Mouse (Mus musculus) cerebellum, adult (tissue): Measurements from ENCODE around the gene Ddrgk1.

Experiments
- ATAC-seq: cut with Nextera tagmentation; 2 replicates; pipeline ENCODE4 v1.9.2; 2017; ENCODE audit warnings: mild to moderate bottlenecking, moderate library complexity, mixed read lengths; ENCODE audit not compliant: insufficient number of reproducible peaks, low FRiP score, low TSS enrichment

The Ddrgk1 gene

DNA sequence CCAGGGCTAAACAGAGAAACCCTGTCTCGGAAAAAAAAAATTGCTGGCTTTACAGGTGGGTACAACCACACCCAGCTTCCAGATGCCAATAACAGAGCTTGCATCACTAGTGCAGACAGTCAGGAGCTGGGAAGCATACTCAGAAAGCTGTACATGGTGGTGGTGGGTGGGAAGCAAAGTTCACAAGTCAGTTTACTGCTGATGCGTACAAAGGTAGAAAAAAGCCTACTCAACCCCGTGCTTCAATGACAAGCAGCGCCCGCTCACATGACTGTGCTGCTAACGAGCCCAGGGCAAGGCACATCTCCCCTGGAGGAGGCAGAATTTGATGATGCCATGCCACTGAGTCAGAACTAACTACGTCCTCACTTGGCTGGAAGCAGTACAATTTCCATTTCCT lies 45.5 kb downstream of the Ddrgk1 start:
- no peak for ATAC-seq

DNA sequence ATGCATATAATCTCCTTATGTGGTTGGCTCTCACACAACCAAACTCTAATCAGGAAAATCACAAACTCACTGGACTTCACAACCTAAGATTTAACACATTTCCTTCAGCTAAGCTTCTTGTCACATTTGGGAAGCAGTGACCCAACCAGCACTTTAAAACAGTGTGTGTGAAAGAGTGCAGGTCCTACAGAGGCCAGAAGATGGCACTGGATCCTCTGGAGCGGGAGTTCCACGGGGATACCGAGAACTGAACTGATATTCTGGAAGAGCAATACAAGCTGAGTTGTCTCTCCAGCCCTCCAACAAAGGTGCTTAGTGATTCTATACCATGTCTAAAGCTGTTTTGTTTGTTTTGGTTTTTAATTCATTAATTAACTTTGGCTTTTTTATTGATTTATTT lies 51.4 kb downstream of the Ddrgk1 start:
- ATAC-seq = no peak
